Mouse (Mus musculus): Measurements from ENCODE around the gene Zfp42. TPM values are rescaled to one million over a fixed set of nuclear protein-coding genes. Genes with fewer than 3 reads are reported as not detected.

The Zfp42 gene
- total RNA-seq, 4 experiments from 2014 or later: not detected

GRCm38 (mm10) chr8:43251653-43252052, 55.1 kb downstream of the Zfp42 start:
- no peak for DNase-seq (ENCODE audit: low spot score in 2 of 2)

GRCm38 (mm10) chr8:43248707-43249106, 58.1 kb downstream of the Zfp42 start:
- DNase-seq (ENCODE audit: low spot score in 2 of 2): no peak

Other genes with a start within 250 kb of the Zfp42 start
- gene Triml1, start 165.5 kb downstream of the Zfp42 start, total RNA-seq (2022): not detected
- gene Triml2, start 126.4 kb downstream of the Zfp42 start, total RNA-seq (2022): not detected
- not detected for gene Adam26b, start 221.1 kb upstream of the Zfp42 start, total RNA-seq (2022)